In the genomic region with DNA sequence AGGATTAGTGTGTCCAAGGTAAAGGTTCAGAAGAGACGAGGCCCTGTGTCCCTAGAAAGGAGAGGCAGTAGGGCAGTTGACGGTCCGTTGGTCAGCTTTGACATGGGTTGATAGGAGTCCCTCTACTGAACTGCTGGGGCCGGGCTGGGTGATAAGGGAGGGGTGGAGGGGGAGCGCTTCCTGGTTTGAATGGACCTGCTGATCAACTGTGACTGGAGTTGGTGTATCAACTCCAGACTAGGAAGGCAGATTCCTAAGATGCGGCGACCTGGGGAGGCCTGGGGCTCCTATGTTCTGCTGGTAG, we compare ENCODE assay signal across 8 mouse cellular contexts.
A peak's percentile ranks its signal among the peaks of the same experiment; 100 is the strongest.
DNase-seq lines count a peak whose midpoint lies in the region; ATAC-seq and TF ChIP-seq lines count a peak whose summit lies in the region.

No protein-coding gene starts in this region.

- no peaks in the 10 kb centered on the region for H3K27me3 ChIP-seq in kidney, embryonic 15.5 days
- H3K27me3 ChIP-seq in embryonic facial prominence, embryonic 11.5 days (ENCODE audit: control insufficient read depth, insufficient read depth, low read length) = no peaks in the 10 kb centered on the region; the same call in 1 of the 2 replicates
- no peaks in the 10 kb centered on the region for H3K27me3 ChIP-seq in intestine, embryonic 15.5 days (replicated peaks)
- no peaks in the 10 kb centered on the region for H3K27me3 ChIP-seq in midbrain, embryonic 16.5 days (ENCODE audit: control insufficient read depth, insufficient read depth, low read depth, low read length)
- H3K27me3 ChIP-seq in cerebellum, adult 2 months (ENCODE audit: control insufficient read depth, insufficient read depth, low read length) = peaks cover 1% of the 10 kb centered on the region; the same call in 1 of the 2 replicates

- H3K4me2 ChIP-seq in kidney, embryonic 15.5 days = peak overlapping the region; percentile 91
- H3K4me2 ChIP-seq in embryonic facial prominence, embryonic 11.5 days (ENCODE audit: low read depth, low read length) = peak overlapping the region; percentile 39
- H3K4me2 ChIP-seq in intestine, embryonic 15.5 days (replicated peaks) = peak overlapping the region; percentile 88
- H3K4me2 ChIP-seq in midbrain, embryonic 16.5 days (ENCODE audit: low read length) = peak overlapping the region; percentile 90

- H3K27ac ChIP-seq in kidney, embryonic 15.5 days = peak overlapping the region; percentile 89
- peak overlapping the region; percentile 91 for H3K27ac ChIP-seq in embryonic facial prominence, embryonic 11.5 days (replicated peaks; ENCODE audit: low read depth, low read length)
- peak overlapping the region; percentile 97 for H3K27ac ChIP-seq in intestine, embryonic 15.5 days
- H3K27ac ChIP-seq in midbrain, embryonic 16.5 days (ENCODE audit: low read length) = peak overlapping the region; percentile 98
- no peak overlapping the region for H3K27ac ChIP-seq in cerebellum, adult 2 months (ENCODE audit: insufficient read depth, low read length)

- no peak for TF ChIP-seq CTCF in cerebellum, adult 2 months (IDR thresholded peaks at IDR 0.05; ENCODE audit: borderline replicate concordance, insufficient read depth, low read depth, low read length)

- peaks cover 88% of the 10 kb centered on the region for H3K4me1 ChIP-seq in kidney, embryonic 15.5 days
- H3K4me1 ChIP-seq in embryonic facial prominence, embryonic 11.5 days (ENCODE audit: control insufficient read depth, insufficient read depth, low read length) = peaks cover 32% of the 10 kb centered on the region
- peaks cover 78% of the 10 kb centered on the region for H3K4me1 ChIP-seq in intestine, embryonic 15.5 days (replicated peaks)
- peaks cover 40% of the 10 kb centered on the region for H3K4me1 ChIP-seq in midbrain, embryonic 16.5 days (ENCODE audit: control insufficient read depth, insufficient read depth, low read length)
- peaks cover 13% of the 10 kb centered on the region for H3K4me1 ChIP-seq in cerebellum, adult 2 months (ENCODE audit: control insufficient read depth, insufficient read depth, low read length)

- H3K9ac ChIP-seq in kidney, embryonic 15.5 days = no peak overlapping the region
- peak overlapping the region; percentile 26; the same call in 1 of the 2 replicates for H3K9ac ChIP-seq in embryonic facial prominence, embryonic 11.5 days (replicated peaks; ENCODE audit: low read length)
- 0 out of 2 replicates have a peak overlapping the region, but pooled peaks have one; percentile 18 for H3K9ac ChIP-seq in intestine, embryonic 15.5 days
- no peak overlapping the region for H3K9ac ChIP-seq in midbrain, embryonic 16.5 days (ENCODE audit: low read depth, low read length)

- H3K9me3 ChIP-seq in kidney, embryonic 15.5 days (replicated peaks) = no peaks in the 10 kb centered on the region
- H3K9me3 ChIP-seq in embryonic facial prominence, embryonic 11.5 days (replicated peaks; ENCODE audit: control insufficient read depth, low read length) = no peaks in the 10 kb centered on the region
- H3K9me3 ChIP-seq in intestine, embryonic 15.5 days = no peaks in the 10 kb centered on the region
- no peaks in the 10 kb centered on the region for H3K9me3 ChIP-seq in midbrain, embryonic 16.5 days (replicated peaks; ENCODE audit: control insufficient read depth, low read length, poor library complexity, severe bottlenecking)

- 0 out of 2 replicates have a peak, but pooled peaks have one; percentile 2 for ATAC-seq in kidney, embryonic 15.5 days (replicated peaks; ENCODE audit: low FRiP score)
- ATAC-seq in embryonic facial prominence, embryonic 11.5 days (replicated peaks; ENCODE audit: insufficient number of reproducible peaks, low FRiP score, low TSS enrichment, low read depth) = no peak
- no peak for ATAC-seq in intestine, embryonic 15.5 days
- no peak for ATAC-seq in midbrain, embryonic 16.5 days
- ATAC-seq in erythroblast, adult 5-6 weeks (replicated peaks; ENCODE audit: low FRiP score, poor library complexity, severe bottlenecking) = no peak

- no peaks in the 10 kb centered on the region for H3K36me3 ChIP-seq in kidney, embryonic 15.5 days
- H3K36me3 ChIP-seq in embryonic facial prominence, embryonic 11.5 days (replicated peaks; ENCODE audit: control insufficient read depth, insufficient read depth, low read depth, low read length) = no peaks in the 10 kb centered on the region
- H3K36me3 ChIP-seq in intestine, embryonic 15.5 days = no peaks in the 10 kb centered on the region
- H3K36me3 ChIP-seq in midbrain, embryonic 16.5 days (ENCODE audit: control insufficient read depth, insufficient read depth, low read length) = no peaks in the 10 kb centered on the region

- WGBS in kidney, embryonic 15.5 days = 18% methylated on average over 7 of the region's 7 CpGs
- WGBS in embryonic facial prominence, embryonic 11.5 days = 11% methylated on average over 7 of the region's 7 CpGs
- 45% methylated on average over 7 of the region's 7 CpGs for WGBS in intestine, embryonic 15.5 days
- WGBS in midbrain, embryonic 16.5 days = 28% methylated on average over 7 of the region's 7 CpGs
- 82% methylated on average over 7 of the region's 7 CpGs for WGBS in cerebellum, adult 2 months

- no peak for DNase-seq in kidney, adult 11 months
- DNase-seq in embryonic facial prominence, embryonic 11.5 days (ENCODE audit: low spot score) = no peak
- DNase-seq in cerebellum, adult 2 months = no peak
- DNase-seq in cerebellum, postnatal 4 days (ENCODE audit: low spot score in 2 of 2) = no peak

- TF ChIP-seq POLR2A in cerebellum, adult 2 months (IDR thresholded peaks at IDR 0.05; ENCODE audit: borderline replicate concordance, insufficient read depth, low read length) = no peak

- H3K4me3 ChIP-seq in kidney, embryonic 15.5 days (replicated peaks) = no peak overlapping the region
- H3K4me3 ChIP-seq in embryonic facial prominence, embryonic 11.5 days (ENCODE audit: low read depth, low read length) = no peak overlapping the region
- 0 out of 2 replicates have a peak overlapping the region, but pooled peaks have one; percentile 61 for H3K4me3 ChIP-seq in intestine, embryonic 15.5 days (replicated peaks)
- no peak overlapping the region for H3K4me3 ChIP-seq in midbrain, embryonic 16.5 days (ENCODE audit: low read depth, low read length)
- H3K4me3 ChIP-seq in cerebellum, adult 2 months (replicated peaks; ENCODE audit: insufficient read depth, low read depth, low read length) = no peak overlapping the region

Comparison
In these comparisons a context has a peak if more than half of its experiments do, and no peak if none do; other contexts are left out.
1. H3K4me2 ChIP-seq: peak in every context shown above with its lines; median percentile 91 in kidney, embryonic 15.5 days; 90 in midbrain, embryonic 16.5 days; 88 in intestine, embryonic 15.5 days; 39 in embryonic facial prominence, embryonic 11.5 days.
2. H3K9ac ChIP-seq: peak in embryonic facial prominence, embryonic 11.5 days (single experiment) and intestine, embryonic 15.5 days (single experiment); none in kidney, embryonic 15.5 days (single experiment) and midbrain, embryonic 16.5 days (single experiment).